Mouse (Mus musculus) CH12.LX (cell line): ENCODE data around the gene Ntn1. TPM values are rescaled to one million over a fixed set of nuclear protein-coding genes. Genes with fewer than 3 reads are reported as not detected.

ENCODE experiments used
- DNase-seq: peaks from one replicate; pipeline ENCODE4 v3.0.0-alpha.2; 2013; ENCODE audit errors: extremely low read depth
- H3K27ac ChIP-seq: 2 replicates; pipeline ENCODE4 v1.5.1; 2012; ENCODE audit warnings: low read depth, mild to moderate bottlenecking, control low read depth, moderate library complexity; ENCODE audit not compliant: insufficient read depth
- H3K27me3 ChIP-seq: replicated peaks from 2 replicates; pipeline ENCODE3; 2012; ENCODE audit warnings: inconsistent platforms
- H3K36me3 ChIP-seq, 2 experiments: replicated peaks in 1 of 2; 2 replicates each; pipeline versions ENCODE3 to v1.6.1; 2012; ENCODE audit warnings: inconsistent platforms in 1 of 2, low read length in 1 of 2, mild to moderate bottlenecking in 1 of 2, mixed read lengths in 1 of 2, moderate library complexity in 1 of 2; ENCODE audit not compliant: control insufficient read depth in 1 of 2, insufficient read depth in 1 of 2
- H3K4me1 ChIP-seq, 2 experiments: 2 replicates each; pipeline ENCODE4 v1.6.1; 2012; ENCODE audit warnings: inconsistent platforms in 1 of 2, moderate library complexity in 1 of 2; ENCODE audit not compliant: insufficient read depth in 2 of 2, control insufficient read depth in 1 of 2
- H3K4me2 ChIP-seq: 2 replicates; pipeline ENCODE4 v1.6.1; 2012; ENCODE audit warnings: low read depth, mild to moderate bottlenecking, control low read depth; ENCODE audit not compliant: poor library complexity, insufficient read depth, severe bottlenecking
- H3K4me3 ChIP-seq, 3 experiments: fragments of 150-350 bp in 1 of 3; sonication (generic) in 1 of 3; replicated peaks in 1 of 3; 2 replicates each; pipeline versions ENCODE3 to v1.5.1; 2011 to 2012; ENCODE audit warnings: low read depth in 2 of 3, low read length in 2 of 3, mild to moderate bottlenecking in 2 of 3, moderate library complexity in 2 of 3, control low read depth in 1 of 3, improper control_type of control experiment in 1 of 3, inconsistent platforms in 1 of 3, mixed read lengths in 1 of 3; ENCODE audit not compliant: poor library complexity in 1 of 3
- H3K79me2 ChIP-seq: replicated peaks from 2 replicates; pipeline ENCODE4 v1.6.1; 2012; ENCODE audit warnings: mild to moderate bottlenecking, moderate library complexity; ENCODE audit not compliant: control insufficient read depth, poor library complexity, insufficient read depth, severe bottlenecking; ENCODE audit errors: extremely low read depth
- H3K9ac ChIP-seq: 2 replicates; pipeline ENCODE4 v1.6.1; 2012; ENCODE audit warnings: low read depth, mild to moderate bottlenecking, control low read depth, moderate library complexity; ENCODE audit not compliant: insufficient read depth
- H3K9me3 ChIP-seq: replicated peaks from 2 replicates; pipeline ENCODE3; 2012; ENCODE audit warnings: low read length, inconsistent platforms, mixed read lengths
- CHD1 ChIP-seq: IDR thresholded peaks from 2 replicates; pipeline ENCODE4 v1.6.1; 2012; ENCODE audit warnings: low read depth, low read length, improper control_type of control experiment, inconsistent platforms
- CHD2 ChIP-seq: IDR thresholded peaks from 2 replicates; pipeline ENCODE4 v1.6.1; 2011; ENCODE audit warnings: low read length, improper control_type of control experiment
- CTCF ChIP-seq, 2 experiments: IDR thresholded peaks in 1 of 2; conservative IDR thresholded peaks in 1 of 2; 2 replicates each; pipeline ENCODE4 v1.5.1; 2011 to 2012; ENCODE audit warnings: low read depth in 2 of 2, low read length in 2 of 2, improper control_type of control experiment in 1 of 2, inconsistent platforms in 1 of 2, mild to moderate bottlenecking in 1 of 2, moderate library complexity in 1 of 2
- ELF1 ChIP-seq: IDR thresholded peaks from 2 replicates; pipeline ENCODE4 v1.6.1; 2014; ENCODE audit warnings: low read depth, mild to moderate bottlenecking, inconsistent platforms, low read length, improper control_type of control experiment
- EP300 ChIP-seq: IDR thresholded peaks from 2 replicates; pipeline ENCODE4 v1.6.1; 2011; ENCODE audit warnings: low read length, improper control_type of control experiment
- ETS1 ChIP-seq: conservative IDR thresholded peaks from 2 replicates; pipeline ENCODE4 v1.6.1; 2012; ENCODE audit warnings: low read depth, mild to moderate bottlenecking, inconsistent platforms, low read length, improper control_type of control experiment, moderate library complexity
- IRF4 ChIP-seq: IDR thresholded peaks from 2 replicates; pipeline ENCODE4 v1.6.1; 2014; ENCODE audit warnings: low read depth, mild to moderate bottlenecking, inconsistent platforms, low read length, improper control_type of control experiment
- JUN ChIP-seq: IDR thresholded peaks from 2 replicates; pipeline ENCODE4 v1.6.1; 2011; ENCODE audit warnings: low read depth, mild to moderate bottlenecking, low read length, improper control_type of control experiment, moderate library complexity; ENCODE audit not compliant: insufficient read depth
- MAZ ChIP-seq: IDR thresholded peaks from 2 replicates; pipeline ENCODE4 v1.6.1; 2012; ENCODE audit warnings: low read depth, mild to moderate bottlenecking, inconsistent platforms, low read length, improper control_type of control experiment, moderate library complexity
- MYC ChIP-seq: IDR thresholded peaks from 2 replicates; pipeline ENCODE4 v1.6.1; 2011; ENCODE audit warnings: low read depth, mild to moderate bottlenecking, improper control_type of control experiment, low read length
- NELFE ChIP-seq: IDR thresholded peaks from 2 replicates; pipeline ENCODE4 v1.6.1; 2011; ENCODE audit warnings: low read depth, low read length, improper control_type of control experiment
- POLR2A ChIP-seq: IDR thresholded peaks from 2 replicates; pipeline ENCODE4 v1.6.1; 2011; ENCODE audit warnings: low read depth, mild to moderate bottlenecking, improper control_type of control experiment, low read length
- POLR2AphosphoS2 ChIP-seq: IDR thresholded peaks from 2 replicates; pipeline ENCODE4 v1.6.1; 2011; ENCODE audit warnings: low read depth, low read length, improper control_type of control experiment
- RAD21 ChIP-seq: IDR thresholded peaks from 2 replicates; pipeline ENCODE4 v1.6.1; 2011; ENCODE audit warnings: low read depth, mild to moderate bottlenecking, low read length, improper control_type of control experiment, moderate library complexity
- SMC3 ChIP-seq: IDR thresholded peaks from 2 replicates; pipeline ENCODE4 v1.6.1; 2011; ENCODE audit warnings: low read depth, low read length, improper control_type of control experiment
- UBTF ChIP-seq: IDR thresholded peaks from 2 replicates; pipeline ENCODE4 v1.6.1; 2012; ENCODE audit warnings: low read depth, mild to moderate bottlenecking, inconsistent platforms, low read length, improper control_type of control experiment, moderate library complexity
- USF1 ChIP-seq: IDR thresholded peaks from 2 replicates; pipeline ENCODE4 v1.6.1; 2014; ENCODE audit warnings: low read depth, mild to moderate bottlenecking, inconsistent platforms, low read length, improper control_type of control experiment
- USF2 ChIP-seq: conservative IDR thresholded peaks from 2 replicates; pipeline ENCODE4 v1.6.1; 2011; ENCODE audit warnings: low read depth, low read length, improper control_type of control experiment
- ZNF384 ChIP-seq: IDR thresholded peaks from 2 replicates; pipeline ENCODE4 v1.6.1; 2012; ENCODE audit warnings: low read depth, low read length, improper control_type of control experiment, inconsistent platforms
- dilution Hi-C: fragments of 300-500 bp; cut with MboI; formaldehyde crosslinking; loops from 2 replicates; pipeline ENCODE4 v1.14.3; 2020; ENCODE audit warnings: low sequenced_read_pairs; ENCODE audit not compliant: extremely low pct_unique_long_range_greater_than_20kb, extremely low pct_ligation_motif_present
- in situ Hi-C: fragments of 300-500 bp; cut with MboI; formaldehyde crosslinking; loops from 3 replicates; pipeline ENCODE4 v1.14.3; 2019; ENCODE audit warnings: low sequenced_read_pairs, low pct_ligation_motif_present, low pct_unique_long_range_greater_than_20kb, mixed read lengths
- polyA plus RNA-seq: library from polyadenylated mRNA; unstranded; fragments of >175 nt; gene quantifications from 2 replicates; pipeline ENCODE4 v1.2.1, GENCODE M21; 2012; ENCODE audit warnings: low read depth; ENCODE audit not compliant: insufficient read length
- total RNA-seq, 2 experiments: library from RNA; depleted of rRNA; stranded (reverse); fragments of 300-350 nt in 1 of 2; fragments of >200 nt in 1 of 2; gene quantifications; 2 replicates each; pipeline ENCODE4 v1.2.3; 2012 to 2014

Gene Ntn1
- total and polyA plus RNA-seq, 3 experiments = 0.54 to 1.2 (median 0.59) TPM

- Histone ChIP-seq H3K4me3 (no peak overlapping the region), H3K4me2 (no peak overlapping the region), H3K9ac (no peak overlapping the region), H3K4me1 (peaks cover 13 to 19% of the 10 kb centered on the region in 2 experiments), H3K9me3 (no peaks in the 10 kb centered on the region), H3K36me3 (no peaks in the 10 kb centered on the region), H3K79me2 (no peaks in the 10 kb centered on the region), H3K27ac (no peak overlapping the region), H3K27me3 (no peaks in the 10 kb centered on the region)
- TF ChIP-seq NELFE (no peak), MAZ (no peak), ETS1 (no peak), RAD21 (no peak), IRF4 (0 out of 2 replicates have a peak, but pooled peaks have one; percentile 20), MYC (no peak), POLR2A (no peak), POLR2AphosphoS2 (no peak), USF2 (no peak), JUN (no peak), EP300 (0 out of 2 replicates have a peak, but pooled peaks have one; percentile 24), CTCF (conservative IDR thresholded peaks at IDR 0.05 in 1 of 2, IDR thresholded peaks at IDR 0.05 in 1 of 2; ENCODE audit: low read depth in 2 of 2, low read length in 2 of 2) (no peak), USF1 (no peak), CHD1 (no peak), CHD2 (no peak), ZNF384 (no peak), UBTF (no peak)
- dilution Hi-C loops (no loop called here), in situ Hi-C loops (no loop called here)
- no peak for DNase-seq
Measured at GRCm38 (mm10) chr11:68331676-68332265, 68.9 kb downstream of the Ntn1 start.

- Histone ChIP-seq H3K9me3 (no peaks in the 10 kb centered on the region), H3K4me3 (no peak overlapping the region)
- no peak for DNase-seq
- no peak for TF ChIP-seq IRF4
- TF ChIP-seq MYC = no peak
- TF ChIP-seq UBTF = no peak
- TF ChIP-seq ELF1 = no peak
- no peak for TF ChIP-seq USF1
- TF ChIP-seq SMC3 = no peak
- TF ChIP-seq, all 38 proteins: peak for 0
- Histone ChIP-seq H3K27me3 (no peaks in the 10 kb centered on the region), H3K79me2 (no peaks in the 10 kb centered on the region), H3K4me2 (no peak overlapping the region), H3K36me3 (no peaks in the 10 kb centered on the region), H3K9ac (no peak overlapping the region), H3K27ac (no peak overlapping the region), H3K4me1 (peaks cover 13 to 19% of the 10 kb centered on the region in 2 experiments)
- dilution Hi-C loops = no loop called here
- in situ Hi-C loops = no loop called here
Measured at GRCm38 (mm10) chr11:68331117-68331437, 69.5 kb downstream of the Ntn1 start.
